Mouse (Mus musculus) liver, embryonic 11.5 days (tissue): Measurements from ENCODE around the gene Psap. TPM values are rescaled to one million over a fixed set of nuclear protein-coding genes. Genes with fewer than 3 reads are reported as not detected.
A peak's percentile ranks its signal among the peaks of the same experiment; 100 is the strongest.

Experiments used
- ATAC-seq: fragments of 200-750 bp; cut with Nextera tagmentation; replicated peaks from 2 replicates; pipeline ENCODE4 v1.8.0; 2017; ENCODE audit warnings: moderate number of reproducible peaks, mild to moderate bottlenecking, moderate TSS enrichment, moderate library complexity; ENCODE audit not compliant: low FRiP score
- DNase-seq: peaks from one replicate; pipeline ENCODE4 v3.0.0-alpha.2; 2017; ENCODE audit warnings: low spot score
- H3K27ac ChIP-seq: fragments of 300-500 bp; sonication (generic); 2 replicates; pipeline ENCODE4 v1.5.1; 2014; ENCODE audit warnings: mild to moderate bottlenecking, low read depth, low read length, control low read depth
- H3K27me3 ChIP-seq: fragments of 300-500 bp; sonication (generic); replicated peaks from 2 replicates; pipeline ENCODE4 v1.6.1; 2014; ENCODE audit warnings: low read length, mixed read lengths; ENCODE audit not compliant: control insufficient read depth, insufficient read depth
- H3K36me3 ChIP-seq: fragments of 300-500 bp; sonication (generic); 2 replicates; pipeline ENCODE4 v1.6.1; 2014; ENCODE audit warnings: mild to moderate bottlenecking, low read length, moderate library complexity, mixed read lengths; ENCODE audit not compliant: control insufficient read depth, insufficient read depth
- H3K4me1 ChIP-seq: fragments of 300-500 bp; sonication (generic); replicated peaks from 2 replicates; pipeline ENCODE4 v1.6.1; 2014; ENCODE audit warnings: low read length, mixed read lengths; ENCODE audit not compliant: control insufficient read depth, insufficient read depth
- H3K4me2 ChIP-seq: fragments of 300-500 bp; sonication (generic); 2 replicates; pipeline ENCODE4 v1.6.1; 2014; ENCODE audit warnings: mild to moderate bottlenecking, control low read depth, moderate library complexity
- H3K4me3 ChIP-seq: fragments of 300-500 bp; sonication (generic); 2 replicates; pipeline ENCODE4 v1.5.1; 2014; ENCODE audit warnings: low read depth, low read length, control low read depth
- H3K9ac ChIP-seq: fragments of 300-500 bp; sonication (generic); 2 replicates; pipeline ENCODE4 v1.6.1; 2014; ENCODE audit warnings: low read depth, low read length, control low read depth
- H3K9me3 ChIP-seq: fragments of 300-500 bp; sonication (generic); 2 replicates; pipeline ENCODE4 v1.6.1; 2016; ENCODE audit warnings: low read length, inconsistent platforms, mixed read lengths; ENCODE audit not compliant: control insufficient read depth
- WGBS: fragments of 180-500 bp; shearing (Covaris S2); extraction: QIAGEN DNeasy Blood & Tissue Kit; methylation state at CpG from one replicate; pipeline ENCODE4 v1.1.7; 2014; 5-methylcytosine and 5-hydroxymethylcytosine counted together
- polyA plus RNA-seq: library from polyadenylated mRNA; unstranded; fragments of >200 nt; fragmentation: Nextera tagmentation; extraction: Ambion mirVana; gene quantifications from 2 replicates; pipeline ENCODE4 v1.2.1, GENCODE M21; 2014

Psap gene
- polyA plus RNA-seq, 1 experiment from 2014 or later = 59.8 TPM

DNA sequence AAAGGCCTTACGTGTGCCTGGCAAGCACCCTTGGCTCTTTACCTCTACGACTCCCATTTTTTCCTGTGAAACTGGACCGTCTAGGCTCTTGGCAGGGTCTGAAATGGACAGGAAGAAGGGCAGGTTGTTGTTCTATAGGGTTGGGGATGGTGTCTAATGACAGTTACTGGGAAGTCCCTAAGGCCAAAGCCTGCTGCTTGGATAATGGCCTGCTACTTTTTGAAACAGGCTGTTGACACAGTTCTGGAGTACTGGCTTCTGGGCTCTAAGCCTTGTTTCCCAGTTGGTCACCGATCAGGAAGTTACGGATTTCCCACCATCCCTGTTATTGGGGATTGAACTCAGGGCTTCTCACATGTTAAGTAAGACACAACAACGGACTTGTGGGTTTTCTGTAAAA, 2.9 kb downstream of the Psap start:
- no peaks in the 10 kb centered on the region for H3K9me3 ChIP-seq
- H3K27me3 ChIP-seq = no peaks in the 10 kb centered on the region
- H3K4me1 ChIP-seq = peaks cover 41% of the 10 kb centered on the region
- H3K36me3 ChIP-seq = no peaks in the 10 kb centered on the region
- H3K9ac ChIP-seq = no peak overlapping the region; the same call in 1 of the 2 replicates
- H3K27ac ChIP-seq = no peak overlapping the region
- H3K4me3 ChIP-seq = no peak overlapping the region
- ATAC-seq (no peak), DNase-seq (no peak)
- H3K4me2 ChIP-seq = 0 out of 2 replicates have a peak overlapping the region, but pooled peaks have one; percentile 72
- 89% methylated on average over 6 of the region's 6 CpGs for WGBS

DNA sequence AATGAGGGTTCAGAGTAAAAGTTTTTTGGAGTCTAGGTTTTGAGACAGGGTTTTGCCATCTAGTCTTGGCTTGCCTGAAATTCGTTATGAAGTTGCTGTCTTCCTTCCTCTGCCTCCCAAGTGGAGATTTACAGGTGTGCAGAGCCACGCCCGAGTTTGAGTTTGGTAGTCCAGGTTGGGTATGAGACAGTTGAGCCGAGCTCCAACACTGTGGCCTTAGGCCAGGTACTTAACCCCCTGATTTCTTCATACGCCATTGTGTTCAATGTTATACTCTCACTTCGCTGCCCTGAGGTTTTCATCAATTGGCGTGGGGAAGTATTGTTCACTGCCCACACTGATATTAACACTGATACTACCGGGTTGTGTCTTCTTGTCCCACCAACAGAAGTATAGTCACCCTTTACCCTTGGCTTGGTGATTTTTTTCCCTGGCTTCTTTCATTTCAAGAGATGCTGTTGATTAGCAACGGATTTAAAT, 4.2 kb downstream of the Psap start:
- Histone ChIP-seq H3K27me3 (no peaks in the 10 kb centered on the region), H3K9me3 (no peaks in the 10 kb centered on the region), H3K4me2 (no peak overlapping the region), H3K4me1 (peaks cover 47% of the 10 kb centered on the region), H3K9ac (no peak overlapping the region), H3K36me3 (no peaks in the 10 kb centered on the region), H3K27ac (no peak overlapping the region), H3K4me3 (no peak overlapping the region)
- DNase-seq (no peak), ATAC-seq (no peak)
- 83% methylated on average over 9 of the region's 9 CpGs for WGBS

DNA sequence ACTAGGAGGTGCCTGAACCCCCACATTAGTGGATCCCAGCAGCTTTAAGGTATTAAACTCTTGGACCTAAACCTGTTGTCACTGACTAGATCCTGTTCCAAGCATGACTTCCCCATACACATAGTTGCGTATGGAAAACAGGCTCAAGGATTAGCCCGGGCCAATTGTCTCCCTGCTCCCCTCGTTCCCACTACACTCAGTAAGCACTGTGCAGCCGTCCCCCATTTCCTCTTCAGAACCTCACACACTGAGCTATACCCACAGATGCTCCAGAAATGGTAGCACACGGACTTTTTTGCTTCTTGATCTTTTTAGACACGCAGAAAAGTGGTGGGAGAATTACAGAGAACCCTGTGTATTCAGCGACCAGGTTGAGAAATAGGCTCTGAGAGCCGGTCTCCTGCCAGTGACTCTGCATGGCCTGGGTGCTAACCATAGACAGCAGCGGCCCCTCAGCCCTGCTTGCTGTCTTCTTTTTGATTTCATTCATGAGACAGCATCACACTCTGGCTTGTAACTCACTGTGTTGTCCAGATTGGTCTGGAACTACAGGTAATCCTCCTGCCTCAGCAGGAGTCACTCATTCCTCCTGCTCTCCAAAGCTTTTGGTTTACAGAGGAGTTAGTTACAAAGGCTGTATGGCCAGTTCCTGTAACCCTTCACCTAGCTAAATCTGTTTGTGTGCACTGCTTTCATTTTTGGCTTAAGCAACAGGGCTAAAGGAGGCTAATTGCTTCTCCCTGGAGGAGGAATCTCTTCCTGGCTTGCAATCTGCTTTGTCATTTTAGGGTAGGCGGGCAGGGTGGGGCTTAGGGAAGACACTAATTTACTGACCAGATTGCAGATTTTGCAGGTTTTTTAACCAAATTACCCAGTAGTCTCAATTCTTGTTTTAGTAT, 4.9 kb downstream of the Psap start:
- Histone ChIP-seq H3K4me1 (peaks cover 42% of the 10 kb centered on the region), H3K27ac (no peak overlapping the region)
- ATAC-seq = no peak

DNA sequence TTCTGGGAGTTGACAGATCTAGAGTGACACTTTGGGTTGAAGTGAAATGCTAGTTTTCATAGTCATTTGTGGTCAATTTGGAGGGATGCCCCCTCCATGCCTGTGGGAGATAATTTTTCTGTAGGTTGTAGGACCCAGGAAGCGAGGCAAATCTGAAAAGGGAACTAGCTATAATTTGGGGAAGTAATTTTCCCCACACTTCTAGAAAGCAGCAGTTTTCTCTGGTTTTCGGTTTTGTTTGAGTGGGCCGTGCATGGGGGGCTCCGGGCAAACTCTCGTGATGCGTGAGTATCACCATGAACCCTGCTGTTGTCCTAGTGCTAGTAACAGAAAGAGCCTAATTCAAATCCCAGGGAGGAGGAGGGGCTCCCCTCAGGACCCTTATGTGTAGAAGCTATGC, 6.8 kb downstream of the Psap start:
- WGBS = 69% methylated on average over 6 of the region's 6 CpGs
- H3K4me2 ChIP-seq = no peak overlapping the region; the same call in 1 of the 2 replicates
- no peaks in the 10 kb centered on the region for H3K36me3 ChIP-seq
- no peaks in the 10 kb centered on the region for H3K27me3 ChIP-seq
- ATAC-seq = no peak
- no peak overlapping the region for H3K4me3 ChIP-seq
- H3K4me1 ChIP-seq = peaks cover 45% of the 10 kb centered on the region
- H3K9ac ChIP-seq = no peak overlapping the region
- no peak overlapping the region for H3K27ac ChIP-seq
- no peaks in the 10 kb centered on the region for H3K9me3 ChIP-seq
- no peak for DNase-seq

More for the DNA sequence above, 4.9 kb downstream of the Psap start:
- Histone ChIP-seq H3K4me3 (no peak overlapping the region), H3K36me3 (no peaks in the 10 kb centered on the region), H3K9ac (0 out of 2 replicates have a peak overlapping the region, but pooled peaks have one; percentile 30), H3K9me3 (no peaks in the 10 kb centered on the region), H3K27me3 (no peaks in the 10 kb centered on the region), H3K4me2 (no peak overlapping the region)
- DNase-seq = no peak
- 76% methylated on average over 10 of the region's 10 CpGs for WGBS

DNA sequence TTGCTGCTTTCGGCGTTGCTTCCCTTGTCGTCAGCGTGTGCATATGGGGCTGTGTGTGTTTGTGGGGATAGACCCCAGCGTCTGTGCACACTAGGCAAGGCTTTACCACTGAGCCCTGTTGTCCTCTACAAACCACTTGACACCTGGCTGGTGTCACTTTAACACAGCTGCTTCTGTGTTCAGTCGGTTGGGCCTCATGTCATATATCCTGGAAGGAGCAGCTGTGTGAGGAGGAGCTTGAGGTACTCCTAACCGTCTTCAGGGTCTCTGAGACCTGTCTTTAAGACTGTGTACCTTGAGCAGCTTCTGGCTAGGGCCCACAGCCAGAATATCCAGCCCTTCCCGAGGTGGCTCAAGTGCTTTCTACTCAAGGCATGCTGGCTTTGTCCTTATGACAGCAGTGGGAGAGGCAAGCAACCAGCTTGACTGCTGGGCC, 7.3 kb downstream of the Psap start:
- H3K27ac ChIP-seq = no peak overlapping the region; the same call in 1 of the 2 replicates
- peak overlapping the region; percentile 29 for H3K4me2 ChIP-seq

DNA sequence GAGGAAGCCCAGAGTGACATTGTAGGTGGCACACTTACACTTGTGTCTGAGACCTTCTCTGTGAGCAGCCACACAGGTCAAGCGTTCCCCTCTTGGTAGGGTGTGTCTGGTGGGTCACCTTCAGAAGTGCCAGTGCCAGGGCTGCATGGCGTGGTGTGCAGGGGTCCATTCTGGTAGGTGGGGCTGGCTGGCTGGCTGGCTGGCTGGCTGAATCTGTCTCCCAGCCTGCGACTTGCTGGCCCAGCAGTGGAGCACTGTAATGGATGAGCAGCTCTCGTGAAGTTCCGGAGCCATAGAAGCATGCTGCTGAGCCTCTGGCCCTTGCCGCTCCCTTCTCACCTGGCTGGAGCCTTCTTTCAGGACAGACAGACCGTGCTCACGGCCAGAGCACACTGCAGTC, 7.8 kb downstream of the Psap start:
- Histone ChIP-seq H3K4me1 (peaks cover 50% of the 10 kb centered on the region), H3K9me3 (no peaks in the 10 kb centered on the region), H3K36me3 (no peaks in the 10 kb centered on the region), H3K4me2 (peak overlapping the region; percentile 29; the same call in 1 of the 2 replicates), H3K9ac (no peak overlapping the region), H3K27me3 (no peaks in the 10 kb centered on the region), H3K4me3 (no peak overlapping the region), H3K27ac (peak overlapping the region; percentile 19)
- WGBS = 74% methylated on average over 8 of the region's 8 CpGs
- no peak for ATAC-seq
- DNase-seq = no peak

More for the DNA sequence above, 7.3 kb downstream of the Psap start:
- DNase-seq (no peak), ATAC-seq (no peak)
- Histone ChIP-seq H3K9me3 (no peaks in the 10 kb centered on the region), H3K4me1 (peaks cover 48% of the 10 kb centered on the region), H3K9ac (no peak overlapping the region), H3K4me3 (no peak overlapping the region), H3K27me3 (no peaks in the 10 kb centered on the region), H3K36me3 (no peaks in the 10 kb centered on the region)
- WGBS = 60% methylated on average over 8 of the region's 8 CpGs

DNA sequence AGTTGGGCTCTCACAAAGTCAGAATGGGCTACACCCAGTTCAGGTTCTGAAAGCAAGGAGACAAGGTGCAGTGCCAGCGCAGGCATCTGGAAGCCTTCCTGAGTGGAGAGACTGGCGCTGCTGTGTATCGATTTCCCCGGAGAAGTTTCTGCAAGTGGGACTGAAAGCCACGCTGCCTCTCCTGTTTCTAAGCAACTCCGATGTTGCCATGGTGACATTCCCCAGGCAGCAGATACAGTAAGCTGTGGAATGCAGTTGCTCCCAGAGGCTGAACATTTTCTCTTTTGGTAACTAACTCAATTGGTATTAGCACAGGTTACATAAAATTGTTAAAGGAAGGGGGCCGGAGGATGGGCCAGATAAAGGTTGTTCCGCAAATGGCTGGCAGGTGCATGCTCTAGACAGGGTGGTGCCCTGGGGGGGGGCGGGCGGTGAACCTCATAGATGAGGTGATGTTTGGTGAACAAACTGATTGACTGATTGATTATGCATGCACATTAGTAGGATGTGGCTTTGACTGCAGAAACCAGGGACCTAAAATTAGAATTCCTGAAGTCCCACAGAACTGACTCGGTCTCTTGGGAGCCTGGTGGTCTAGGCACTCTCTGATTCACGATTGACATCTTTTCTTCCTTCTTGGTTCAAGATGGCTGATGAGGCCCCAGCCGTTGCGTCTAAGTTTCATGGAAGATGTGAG, 8.4 kb downstream of the Psap start:
- DNase-seq (no peak), ATAC-seq (no peak)
- peak overlapping the region; percentile 21; the same call in 1 of the 2 replicates for H3K4me2 ChIP-seq

DNA sequence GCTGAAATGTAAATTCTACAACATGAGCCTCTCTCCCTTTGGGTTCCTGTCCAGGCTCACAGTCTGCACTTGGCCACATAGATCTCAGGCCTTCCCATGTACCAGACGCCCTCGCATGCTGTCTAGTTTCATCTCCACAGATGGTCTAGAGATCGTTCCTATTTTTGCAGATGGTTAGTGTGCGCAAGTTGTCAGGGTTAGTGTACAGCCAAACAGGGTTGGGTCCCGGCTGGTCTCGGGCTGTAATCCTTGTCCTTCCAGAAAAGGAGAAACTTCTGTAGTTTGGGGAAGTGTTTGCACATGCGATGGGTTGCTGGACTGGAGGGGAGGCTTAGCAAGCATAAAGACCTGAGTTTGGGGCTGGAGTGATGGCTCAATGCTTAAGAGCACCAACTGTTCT, 9.1 kb downstream of the Psap start:
- Histone ChIP-seq H3K36me3 (no peaks in the 10 kb centered on the region), H3K9me3 (no peaks in the 10 kb centered on the region), H3K27me3 (no peaks in the 10 kb centered on the region), H3K4me1 (peaks cover 59% of the 10 kb centered on the region), H3K27ac (no peak overlapping the region), H3K4me3 (no peak overlapping the region), H3K9ac (no peak overlapping the region), H3K4me2 (no peak overlapping the region)
- DNase-seq = no peak
- WGBS = 85% methylated on average over 7 of the region's 7 CpGs
- ATAC-seq = no peak

More for the DNA sequence above, 8.4 kb downstream of the Psap start:
- 73% methylated on average over 14 of the region's 14 CpGs for WGBS
- H3K9me3 ChIP-seq = no peaks in the 10 kb centered on the region
- no peaks in the 10 kb centered on the region for H3K36me3 ChIP-seq
- H3K9ac ChIP-seq = no peak overlapping the region
- no peaks in the 10 kb centered on the region for H3K27me3 ChIP-seq
- no peak overlapping the region; the same call in 1 of the 2 replicates for H3K27ac ChIP-seq
- H3K4me1 ChIP-seq = peaks cover 56% of the 10 kb centered on the region
- no peak overlapping the region for H3K4me3 ChIP-seq
